Mouse (Mus musculus) heart, embryonic 16.5 days (tissue): Measurements from ENCODE around the gene Ppp1r21. TPM values are rescaled to one million over a fixed set of nuclear protein-coding genes. Genes with fewer than 3 reads are reported as not detected.

Experiments
- ATAC-seq: fragments of 200-750 bp; cut with Nextera tagmentation; replicated peaks from 2 replicates; pipeline ENCODE4 v1.8.0; 2017; ENCODE audit warnings: moderate number of reproducible peaks; ENCODE audit not compliant: insufficient read depth, low FRiP score; ENCODE audit errors: extremely low read depth
- H3K27ac ChIP-seq: fragments of 300-500 bp; sonication (generic); 2 replicates; pipeline ENCODE4 v1.5.1; 2014; ENCODE audit warnings: mild to moderate bottlenecking, low read length, control low read depth, moderate library complexity
- H3K27me3 ChIP-seq: fragments of 300-500 bp; sonication (generic); 2 replicates; pipeline ENCODE4 v1.6.1; 2014; ENCODE audit warnings: low read length, mixed read lengths; ENCODE audit not compliant: control insufficient read depth, insufficient read depth
- H3K36me3 ChIP-seq: fragments of 300-500 bp; sonication (generic); 2 replicates; pipeline ENCODE4 v1.6.1; 2014; ENCODE audit not compliant: control insufficient read depth, insufficient read depth
- H3K4me1 ChIP-seq: fragments of 300-500 bp; sonication (generic); 2 replicates; pipeline ENCODE4 v1.6.1; 2014; ENCODE audit warnings: low read length, mixed read lengths; ENCODE audit not compliant: control insufficient read depth, insufficient read depth
- H3K4me2 ChIP-seq: fragments of 300-500 bp; sonication (generic); 2 replicates; pipeline ENCODE4 v1.6.1; 2014; ENCODE audit warnings: low read depth, mild to moderate bottlenecking, control low read depth, low read length
- H3K4me3 ChIP-seq: fragments of 300-500 bp; sonication (generic); 2 replicates; pipeline ENCODE4 v1.5.1; 2014; ENCODE audit warnings: mild to moderate bottlenecking, control low read depth, low read length
- H3K9ac ChIP-seq: fragments of 300-500 bp; sonication (generic); 2 replicates; pipeline ENCODE4 v1.6.1; 2014; ENCODE audit warnings: low read length, control low read depth
- H3K9me3 ChIP-seq: fragments of 300-500 bp; sonication (generic); replicated peaks from 2 replicates; pipeline ENCODE4 v1.6.1; 2016; ENCODE audit warnings: low read length; ENCODE audit not compliant: control insufficient read depth
- WGBS: fragments of 180-500 bp; shearing (Covaris S2); extraction: QIAGEN DNeasy Blood & Tissue Kit; methylation state at CpG from one replicate; pipeline ENCODE4 v1.1.7; 2014; 5-methylcytosine and 5-hydroxymethylcytosine counted together
- polyA plus RNA-seq: library from polyadenylated mRNA; unstranded; fragments of >200 nt; fragmentation: Nextera tagmentation; extraction: Ambion mirVana; gene quantifications from 2 replicates; pipeline ENCODE4 v1.2.1, GENCODE M21; 2015

The Ppp1r21 gene
- 12.4 and 14.1 TPM in 2 replicates for polyA plus RNA-seq

- H3K36me3 ChIP-seq, result no peaks in the 10 kb centered on the region
- peak within 1 kb of the TSS; percentile 80 for H3K9ac ChIP-seq
- peak within 1 kb of the TSS; percentile 68 for H3K27ac ChIP-seq
- H3K9me3 ChIP-seq, result no peaks in the 10 kb centered on the region
- ATAC-seq, result peak; percentile 98
- 9% methylated on average over 34 of the region's 49 CpGs for WGBS
- peaks cover 8% of the 10 kb centered on the region for H3K4me1 ChIP-seq
- H3K27me3 ChIP-seq, result no peaks in the 10 kb centered on the region
- H3K4me3 ChIP-seq, result peak within 1 kb of the TSS; percentile 75
- peak within 1 kb of the TSS; percentile 86 for H3K4me2 ChIP-seq
These were observed at the start of gene Ppp1r21 for GRCm38 (mm10) chr17:88529519-88530235. TSS of gene Ppp1r21 (plus strand) at chr17:88530118.

- no peak overlapping the region for H3K27ac ChIP-seq
- no peaks in the 10 kb centered on the region for H3K9me3 ChIP-seq
- WGBS, result 82% methylated on average over 10 of the region's 10 CpGs
- H3K9ac ChIP-seq, result no peak overlapping the region
- no peak for ATAC-seq
- H3K4me3 ChIP-seq, result no peak overlapping the region
- H3K27me3 ChIP-seq, result no peaks in the 10 kb centered on the region
- peaks cover 10% of the 10 kb centered on the region; the same call in 1 of the 2 replicates for H3K36me3 ChIP-seq
- no peaks in the 10 kb centered on the region for H3K4me1 ChIP-seq
- no peak overlapping the region for H3K4me2 ChIP-seq
These were observed 49.5 kb upstream of the Ppp1r21 start for GRCm38 (mm10) chr17:88480369-88480768.

DNA sequence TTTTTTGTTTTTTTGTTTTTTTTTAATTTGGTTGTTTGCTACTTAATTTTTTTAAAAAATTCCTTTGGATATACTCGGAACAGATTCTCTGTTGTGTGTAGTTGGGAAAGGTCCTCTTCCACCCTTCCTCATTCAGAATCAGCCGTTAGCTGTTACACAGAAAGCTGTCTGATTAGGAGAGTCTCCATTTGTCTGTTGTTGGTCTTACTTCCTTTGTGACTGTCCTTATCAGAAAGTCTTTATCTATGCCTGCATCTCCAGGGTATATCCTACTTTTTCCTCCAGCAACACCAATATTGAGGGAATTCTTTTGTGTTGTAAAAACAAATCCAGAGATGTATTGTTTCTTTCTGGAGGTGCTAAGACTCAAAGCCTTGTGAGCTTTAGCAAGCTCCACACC, 48.9 kb upstream of the Ppp1r21 start:
- no peaks in the 10 kb centered on the region for H3K9me3 ChIP-seq
- no peak overlapping the region for H3K9ac ChIP-seq
- no peaks in the 10 kb centered on the region for H3K27me3 ChIP-seq
- no peak overlapping the region for H3K4me3 ChIP-seq
- no peaks in the 10 kb centered on the region for H3K4me1 ChIP-seq
- H3K4me2 ChIP-seq, result no peak overlapping the region
- no peak overlapping the region for H3K27ac ChIP-seq
- 84% methylated on average over 2 of the region's 2 CpGs for WGBS
- peaks cover 10% of the 10 kb centered on the region; the same call in 1 of the 2 replicates for H3K36me3 ChIP-seq
- no peak for ATAC-seq

GRCm38 (mm10) chr17:88481587-88481986, 48.3 kb upstream of the Ppp1r21 start:
- H3K36me3 ChIP-seq, result peaks cover 10% of the 10 kb centered on the region; the same call in 1 of the 2 replicates
- H3K9ac ChIP-seq, result no peak overlapping the region
- H3K27me3 ChIP-seq, result no peaks in the 10 kb centered on the region
- H3K27ac ChIP-seq, result no peak overlapping the region
- no peak overlapping the region for H3K4me3 ChIP-seq
- no peak overlapping the region for H3K4me2 ChIP-seq
- no peaks in the 10 kb centered on the region for H3K9me3 ChIP-seq
- ATAC-seq, result no peak
- 89% methylated on average over 3 of the region's 3 CpGs for WGBS
- no peaks in the 10 kb centered on the region for H3K4me1 ChIP-seq

DNA sequence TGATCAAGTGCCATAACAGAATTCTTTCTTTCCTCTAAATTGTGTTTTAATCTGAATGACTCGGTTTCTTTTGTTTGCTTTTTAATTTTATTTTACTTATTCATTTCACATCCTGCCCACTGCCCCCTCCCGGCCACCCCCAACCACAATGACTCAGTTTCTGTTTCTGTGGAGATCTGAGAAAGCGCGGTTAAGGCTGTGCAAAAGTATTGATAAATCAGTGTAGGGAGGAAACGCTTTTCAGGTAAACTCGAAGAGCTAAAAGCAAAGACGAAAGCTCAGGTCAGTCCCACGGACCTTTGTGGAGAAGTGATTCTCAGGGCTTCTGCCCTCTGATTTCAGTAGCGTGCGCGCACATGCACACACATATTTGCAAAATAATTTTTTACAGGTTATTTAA, 45.4 kb upstream of the Ppp1r21 start:
- H3K27me3 ChIP-seq, result no peaks in the 10 kb centered on the region
- H3K9me3 ChIP-seq, result no peaks in the 10 kb centered on the region
- H3K4me1 ChIP-seq, result no peaks in the 10 kb centered on the region
- H3K36me3 ChIP-seq, result peaks cover 7% of the 10 kb centered on the region; the same call in 1 of the 2 replicates
- no peak for ATAC-seq
- no peak overlapping the region for H3K27ac ChIP-seq
- H3K9ac ChIP-seq, result no peak overlapping the region
- no peak overlapping the region for H3K4me3 ChIP-seq
- H3K4me2 ChIP-seq, result no peak overlapping the region
- 94% methylated on average over 11 of the region's 11 CpGs for WGBS

DNA sequence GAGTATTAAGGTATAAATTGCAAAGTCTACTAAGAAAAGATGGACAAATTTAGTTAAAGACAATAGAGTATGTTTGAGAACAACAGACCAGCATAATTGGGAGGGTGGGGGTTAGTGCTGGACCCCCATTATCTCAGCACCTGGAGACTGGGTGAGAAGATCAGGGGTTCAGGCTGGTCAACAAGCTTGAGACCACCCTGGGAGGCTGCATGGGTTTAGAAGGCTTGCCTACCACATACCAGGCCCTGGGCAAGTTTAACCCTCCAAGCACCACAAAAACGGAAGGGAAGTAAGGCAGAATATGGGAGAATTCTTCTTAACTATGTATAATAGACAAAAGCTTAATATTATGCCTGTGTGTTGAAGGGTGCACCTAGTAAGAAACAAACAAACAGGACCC, 45.0 kb upstream of the Ppp1r21 start:
- Histone ChIP-seq H3K27me3 (no peaks in the 10 kb centered on the region), H3K9me3 (no peaks in the 10 kb centered on the region), H3K4me2 (no peak overlapping the region), H3K4me1 (no peaks in the 10 kb centered on the region), H3K27ac (no peak overlapping the region), H3K36me3 (peaks cover 7% of the 10 kb centered on the region; the same call in 1 of the 2 replicates), H3K9ac (no peak overlapping the region), H3K4me3 (no peak overlapping the region)
- ATAC-seq, result no peak
- WGBS, result 72% methylated on average over 1 of the region's 1 CpGs

GRCm38 (mm10) chr17:88490546-88490945, 39.4 kb upstream of the Ppp1r21 start:
- Histone ChIP-seq H3K36me3 (peaks cover 10% of the 10 kb centered on the region; the same call in 1 of the 2 replicates), H3K27me3 (no peaks in the 10 kb centered on the region), H3K27ac (no peak overlapping the region), H3K4me1 (0 out of 2 replicates have a peak, but pooled peaks cover 4% of the 10 kb centered on the region), H3K4me3 (no peak overlapping the region), H3K9me3 (no peaks in the 10 kb centered on the region), H3K9ac (no peak overlapping the region), H3K4me2 (no peak overlapping the region)
- WGBS, result 88% methylated on average over 10 of the region's 10 CpGs
- no peak for ATAC-seq

- Histone ChIP-seq H3K36me3 (peaks cover 7% of the 10 kb centered on the region; the same call in 1 of the 2 replicates), H3K4me1 (0 out of 2 replicates have a peak, but pooled peaks cover 4% of the 10 kb centered on the region), H3K9ac (no peak overlapping the region), H3K27me3 (no peaks in the 10 kb centered on the region), H3K4me2 (no peak overlapping the region), H3K27ac (no peak overlapping the region), H3K9me3 (no peaks in the 10 kb centered on the region), H3K4me3 (no peak overlapping the region)
- 91% methylated on average over 13 of the region's 13 CpGs for WGBS
- no peak for ATAC-seq
These were observed 38.4 kb upstream of the Ppp1r21 start for GRCm38 (mm10) chr17:88491366-88492106.

GRCm38 (mm10) chr17:88492107-88492460, 37.8 kb upstream of the Ppp1r21 start:
- Histone ChIP-seq H3K4me2 (no peak overlapping the region), H3K36me3 (0 out of 2 replicates have a peak, but pooled peaks cover 4% of the 10 kb centered on the region), H3K27me3 (no peaks in the 10 kb centered on the region), H3K9me3 (no peaks in the 10 kb centered on the region), H3K4me1 (0 out of 2 replicates have a peak, but pooled peaks cover 4% of the 10 kb centered on the region), H3K4me3 (no peak overlapping the region), H3K27ac (no peak overlapping the region), H3K9ac (no peak overlapping the region)
- WGBS, result 96% methylated on average over 5 of the region's 5 CpGs
- ATAC-seq, result no peak
